Mouse (Mus musculus): ENCODE results near the gene 2010111I01Rik. TPM values are rescaled to one million over a fixed set of nuclear protein-coding genes. Genes with fewer than 3 reads are reported as not detected.

2010111I01Rik gene
- polyA plus RNA-seq, 2 experiments, result 10.7 to 13.6 TPM

- Histone ChIP-seq H3K36me3 (replicated peaks; ENCODE audit: control insufficient read depth, insufficient read depth, low read depth) (no peaks in the 10 kb centered on the region), H3K9ac (replicated peaks) (no peak overlapping the region), H3K4me1 (replicated peaks; ENCODE audit: control insufficient read depth in 2 of 2, insufficient read depth in 2 of 2, low read length in 1 of 2) (peaks cover 4 to 8% of the 10 kb centered on the region in 2 experiments; a peak in 3 of 4 replicates), H3K27me3 (ENCODE audit: control insufficient read depth, insufficient read depth, low read length) (no peaks in the 10 kb centered on the region), H3K4me3 (ENCODE audit: insufficient read depth in 1 of 2, low read depth in 2 of 2, low read length in 2 of 2) (no peak overlapping the region), H3K27ac (no peak overlapping the region), H3K4me2 (ENCODE audit: low read depth) (no peak overlapping the region), H3K9me3 (ENCODE audit: control insufficient read depth, low read length) (no peaks in the 10 kb centered on the region)
- 73% methylated on average over 12 of the region's 12 CpGs for WGBS (ENCODE audit: insufficient replicate concordance)
- DNase-seq (ENCODE audit: low read depth in 3 of 3, low spot score in 3 of 3) (no peak), ATAC-seq (ENCODE audit: insufficient read depth) (no peak)
- TF ChIP-seq CTCF (IDR thresholded peaks at IDR 0.05; ENCODE audit: low read depth) (no peak), EP300 (IDR thresholded peaks at IDR 0.05; ENCODE audit: low read depth) (no peak)
Observed at GRCm38 (mm10) chr13:62968223-62968622, 3.5 kb downstream of the 2010111I01Rik start.

GRCm38 (mm10) chr13:62970515-62971269 is 6.0 kb downstream of the 2010111I01Rik start:
- DNase-seq (ENCODE audit: low read depth in 3 of 3, low spot score in 3 of 3) (no peak), ATAC-seq (ENCODE audit: insufficient read depth) (no peak)
- TF ChIP-seq CTCF (IDR thresholded peaks at IDR 0.05; ENCODE audit: low read depth), result no peak
- no peak for TF ChIP-seq EP300 (IDR thresholded peaks at IDR 0.05; ENCODE audit: low read depth)
- Histone ChIP-seq H3K4me3 (ENCODE audit: insufficient read depth in 1 of 2, low read depth in 2 of 2, low read length in 2 of 2) (no peak overlapping the region), H3K4me2 (ENCODE audit: low read depth) (no peak overlapping the region), H3K9ac (replicated peaks) (no peak overlapping the region), H3K4me1 (replicated peaks; ENCODE audit: control insufficient read depth in 2 of 2, insufficient read depth in 2 of 2, low read length in 1 of 2) (peaks cover under 1 to 6% of the 10 kb centered on the region in 2 experiments; a peak in 2 of 4 replicates), H3K36me3 (replicated peaks; ENCODE audit: control insufficient read depth, insufficient read depth, low read depth) (no peaks in the 10 kb centered on the region), H3K9me3 (ENCODE audit: control insufficient read depth, low read length) (no peaks in the 10 kb centered on the region), H3K27ac (no peak overlapping the region), H3K27me3 (ENCODE audit: control insufficient read depth, insufficient read depth, low read length) (no peaks in the 10 kb centered on the region)
- WGBS (ENCODE audit: insufficient replicate concordance), result 67% methylated on average over 11 of the region's 11 CpGs

- no peak for ATAC-seq (ENCODE audit: insufficient read depth)
- TF ChIP-seq EP300 (IDR thresholded peaks at IDR 0.05; ENCODE audit: low read depth), result no peak
- TF ChIP-seq CTCF (IDR thresholded peaks at IDR 0.05; ENCODE audit: low read depth), result no peak
- WGBS (ENCODE audit: insufficient replicate concordance), result 86% methylated on average over 3 of the region's 3 CpGs
Observed at GRCm38 (mm10) chr13:62972403-62972802, 7.7 kb downstream of the 2010111I01Rik start.

GRCm38 (mm10) chr13:62973111-62973510 is 8.4 kb downstream of the 2010111I01Rik start:
- Histone ChIP-seq H3K36me3 (replicated peaks; ENCODE audit: control insufficient read depth, insufficient read depth, low read depth) (no peaks in the 10 kb centered on the region), H3K9me3 (ENCODE audit: control insufficient read depth, low read length) (no peaks in the 10 kb centered on the region), H3K9ac (replicated peaks) (no peak overlapping the region), H3K4me1 (replicated peaks; ENCODE audit: control insufficient read depth in 2 of 2, insufficient read depth in 2 of 2, low read length in 1 of 2) (peaks cover 0 to 10% of the 10 kb centered on the region in 2 experiments; a peak in 3 of 4 replicates), H3K4me3 (ENCODE audit: insufficient read depth in 1 of 2, low read depth in 2 of 2, low read length in 2 of 2) (no peak overlapping the region), H3K4me2 (ENCODE audit: low read depth) (no peak overlapping the region), H3K27me3 (ENCODE audit: control insufficient read depth, insufficient read depth, low read length) (no peaks in the 10 kb centered on the region), H3K27ac (no peak overlapping the region)
- DNase-seq (ENCODE audit: low read depth in 3 of 3, low spot score in 3 of 3) (no peak), ATAC-seq (ENCODE audit: insufficient read depth) (no peak)
- TF ChIP-seq EP300 (IDR thresholded peaks at IDR 0.05; ENCODE audit: low read depth) (no peak), CTCF (IDR thresholded peaks at IDR 0.05; ENCODE audit: low read depth) (no peak)
- 70% methylated on average over 4 of the region's 4 CpGs for WGBS (ENCODE audit: insufficient replicate concordance)

More at GRCm38 (mm10) chr13:62972403-62972802, 7.7 kb downstream of the 2010111I01Rik start:
- H3K36me3 ChIP-seq (replicated peaks; ENCODE audit: control insufficient read depth, insufficient read depth, low read depth), result no peaks in the 10 kb centered on the region
- H3K9ac ChIP-seq (replicated peaks), result no peak overlapping the region
- H3K4me2 ChIP-seq (ENCODE audit: low read depth), result no peak overlapping the region
- no peaks in the 10 kb centered on the region for H3K9me3 ChIP-seq (ENCODE audit: control insufficient read depth, low read length)
- H3K27ac ChIP-seq, result no peak overlapping the region
- DNase-seq (ENCODE audit: low read depth in 3 of 3, low spot score in 3 of 3), result no peak
- no peak overlapping the region for H3K4me3 ChIP-seq (ENCODE audit: insufficient read depth in 1 of 2, low read depth in 2 of 2, low read length in 2 of 2)
- peaks cover 0 to 6% of the 10 kb centered on the region in 2 experiments; a peak in 3 of 4 replicates for H3K4me1 ChIP-seq (replicated peaks; ENCODE audit: control insufficient read depth in 2 of 2, insufficient read depth in 2 of 2, low read length in 1 of 2)
- H3K27me3 ChIP-seq (ENCODE audit: control insufficient read depth, insufficient read depth, low read length), result no peaks in the 10 kb centered on the region

GRCm38 (mm10) chr13:62978104-62978503 is 13.4 kb downstream of the 2010111I01Rik start:
- Histone ChIP-seq H3K36me3 (replicated peaks; ENCODE audit: control insufficient read depth, insufficient read depth, low read depth) (no peaks in the 10 kb centered on the region), H3K4me3 (ENCODE audit: insufficient read depth in 1 of 2, low read depth in 2 of 2, low read length in 2 of 2) (no peak overlapping the region), H3K9me3 (ENCODE audit: control insufficient read depth, low read length) (no peaks in the 10 kb centered on the region), H3K4me2 (ENCODE audit: low read depth) (no peak overlapping the region), H3K27ac (no peak overlapping the region), H3K4me1 (replicated peaks; ENCODE audit: control insufficient read depth in 2 of 2, insufficient read depth in 2 of 2, low read length in 1 of 2) (peaks cover 0 to 7% of the 10 kb centered on the region in 2 experiments; a peak in 3 of 4 replicates), H3K9ac (replicated peaks) (no peak overlapping the region), H3K27me3 (ENCODE audit: control insufficient read depth, insufficient read depth, low read length) (no peaks in the 10 kb centered on the region)
- TF ChIP-seq EP300 (IDR thresholded peaks at IDR 0.05; ENCODE audit: low read depth) (no peak), CTCF (IDR thresholded peaks at IDR 0.05; ENCODE audit: low read depth) (no peak)
- no peak for ATAC-seq (ENCODE audit: insufficient read depth)
- DNase-seq (ENCODE audit: low read depth in 3 of 3, low spot score in 3 of 3), result no peak

All from liver, embryonic 14.5 days (tissue).